Mouse (Mus musculus) hematopoietic stem cell, adult 5-6 weeks (primary cell): ENCODE results near the gene Htr1a. TPM values are rescaled to one million over a fixed set of nuclear protein-coding genes. Genes with fewer than 3 reads are reported as not detected.

Source experiments
- ATAC-seq, 2 experiments: fragments of 125-278 bp in 1 of 2; replicated peaks in 1 of 2; 2 replicates each; pipeline ENCODE4 v1.8.0; 2016 to 2017; ENCODE audit warnings: inconsistent platforms in 2 of 2, mild to moderate bottlenecking in 2 of 2, moderate number of reproducible peaks in 2 of 2, low read depth in 1 of 2, moderate TSS enrichment in 1 of 2; ENCODE audit not compliant: low FRiP score in 2 of 2, poor library complexity in 2 of 2, severe bottlenecking in 2 of 2, insufficient read depth in 1 of 2, low TSS enrichment in 1 of 2
- total RNA-seq: library from RNA; stranded (forward); fragments of 172-1452, 232-1000 nt; gene quantifications from 2 replicates; pipeline ENCODE4 v1.2.3, GENCODE M21; 2017

The Htr1a gene
- total RNA-seq = not detected in 2 replicates

GRCm38 (mm10) chr13:105443339-105443738 lies at the start of gene Htr1a:
Gene Htr1a (plus strand): TSS chr13:105443639.
- no peak for ATAC-seq

GRCm38 (mm10) chr13:105411535-105412326 lies 31.7 kb upstream of the Htr1a start:
- no peak for ATAC-seq

GRCm38 (mm10) chr13:105412327-105412722 lies 31.1 kb upstream of the Htr1a start:
- ATAC-seq = no peak

- no peak for ATAC-seq
Measured at GRCm38 (mm10) chr13:105433141-105433540, 10.3 kb upstream of the Htr1a start.

- no peak for ATAC-seq
Measured at GRCm38 (mm10) chr13:105433630-105434029, 9.8 kb upstream of the Htr1a start.

- peak; percentile 56 to 58; a peak in 3 of 4 replicates for ATAC-seq
Measured at GRCm38 (mm10) chr13:105442576-105442975, 863 bp upstream of the Htr1a start.

- ATAC-seq = no peak
Measured at GRCm38 (mm10) chr13:105443871-105444237, 415 bp downstream of the Htr1a start.

- no peak for ATAC-seq
Measured at GRCm38 (mm10) chr13:105444238-105444894, 927 bp downstream of the Htr1a start.

GRCm38 (mm10) chr13:105444895-105445281 lies 1.4 kb downstream of the Htr1a start:
- ATAC-seq = no peak

- no peak for ATAC-seq
Measured at GRCm38 (mm10) chr13:105446239-105446638, 2.8 kb downstream of the Htr1a start.

- no peak for ATAC-seq
Measured at GRCm38 (mm10) chr13:105447695-105448094, 4.3 kb downstream of the Htr1a start.

GRCm38 (mm10) chr13:105451536-105451935 lies 8.1 kb downstream of the Htr1a start:
- no peak for ATAC-seq

Other genes starting within 250 kb of the Htr1a start
- gene Rnf180, start 148.8 kb upstream of the Htr1a start, total RNA-seq = 7.8 and 9.7 TPM in 2 replicates